Mouse (Mus musculus) erythroblast, embryonic 14.5 days (primary cell): ENCODE results near the gene Polrmt. TPM values are rescaled to one million over a fixed set of nuclear protein-coding genes. Genes with fewer than 3 reads are reported as not detected.

Experiments
- H3K27me3 ChIP-seq: 2 replicates; pipeline ENCODE4 v1.6.1; 2012; ENCODE audit warnings: inconsistent platforms; ENCODE audit not compliant: control insufficient read depth
- H3K36me3 ChIP-seq: 2 replicates; pipeline ENCODE4 v1.6.1; 2012; ENCODE audit warnings: mild to moderate bottlenecking, inconsistent platforms; ENCODE audit not compliant: control insufficient read depth
- H3K4me1 ChIP-seq: 2 replicates; pipeline ENCODE4 v1.6.1; 2012; ENCODE audit warnings: inconsistent platforms; ENCODE audit not compliant: control insufficient read depth
- H3K4me3 ChIP-seq: replicated peaks from 2 replicates; pipeline ENCODE3; 2012; ENCODE audit warnings: moderate library complexity, mild to moderate bottlenecking, inconsistent platforms
- H3K9me3 ChIP-seq: 2 replicates; pipeline ENCODE4 v1.6.1; 2012; ENCODE audit warnings: low read length, inconsistent platforms, mixed read lengths; ENCODE audit not compliant: control insufficient read depth
- GATA1 ChIP-seq: IDR thresholded peaks from 2 replicates; pipeline ENCODE4 v1.6.1; 2012; ENCODE audit warnings: low read length, inconsistent platforms, mixed read lengths
- TAL1 ChIP-seq: IDR thresholded peaks from 3 replicates; pipeline ENCODE4 v1.6.1; 2012; ENCODE audit warnings: low read length, inconsistent platforms, mixed read lengths
- polyA plus RNA-seq: library from polyadenylated mRNA; stranded (reverse); fragments of >175 nt; gene quantifications from 2 replicates; pipeline ENCODE4 v1.2.3, GENCODE M21; 2012

The Polrmt gene
- polyA plus RNA-seq, 1 experiment, result 2.5 TPM

DNA sequence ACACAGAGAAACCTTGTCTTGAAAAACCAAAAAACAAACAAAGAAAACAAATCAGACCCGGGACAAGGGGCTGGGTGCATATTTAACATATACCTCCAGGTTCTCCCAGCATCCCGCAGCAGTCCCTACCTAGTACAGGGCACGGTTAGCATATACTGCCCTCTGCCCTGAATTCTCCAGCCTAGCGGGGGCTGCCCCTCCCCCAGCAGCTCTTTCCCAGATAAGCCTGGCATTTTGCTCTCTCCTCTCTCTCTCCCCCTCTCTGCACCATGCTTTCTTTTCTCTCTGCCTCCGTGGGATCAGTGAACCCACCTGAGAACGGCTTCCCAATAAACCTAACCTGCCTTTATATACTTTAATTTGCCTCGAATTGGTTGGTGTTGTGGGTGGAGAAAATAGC lies 45.7 kb downstream of the Polrmt start:
- Histone ChIP-seq H3K27me3 (peaks cover 12% of the 10 kb centered on the region), H3K4me3 (no peak overlapping the region), H3K9me3 (no peaks in the 10 kb centered on the region), H3K36me3 (peaks cover 9% of the 10 kb centered on the region), H3K4me1 (peaks cover 17% of the 10 kb centered on the region)
- TF ChIP-seq TAL1 (no peak), GATA1 (no peak)

DNA sequence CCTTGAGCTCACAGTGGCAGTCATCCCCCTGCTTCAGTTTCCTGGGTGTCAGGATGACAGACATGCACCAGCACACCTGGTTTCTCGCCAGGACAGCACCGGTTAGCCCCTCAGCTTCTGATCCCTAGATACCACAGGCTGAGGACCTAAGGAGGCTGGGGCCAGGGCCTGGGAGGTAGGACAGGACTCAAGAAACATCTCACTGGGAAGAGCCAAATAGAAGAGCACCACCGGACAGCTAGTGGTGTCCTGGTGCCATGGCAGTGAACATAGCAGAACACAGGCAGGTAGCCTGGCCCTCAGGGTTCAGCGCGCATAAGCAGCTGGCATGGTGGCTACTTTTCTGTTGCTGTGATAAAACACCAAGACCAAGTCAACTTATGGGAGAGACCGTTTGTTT lies 47.9 kb downstream of the Polrmt start:
- no peaks in the 10 kb centered on the region for H3K36me3 ChIP-seq
- no peak for TF ChIP-seq TAL1
- no peak for TF ChIP-seq GATA1
- H3K9me3 ChIP-seq, result no peaks in the 10 kb centered on the region
- peaks cover 12% of the 10 kb centered on the region for H3K4me1 ChIP-seq
- H3K4me3 ChIP-seq, result no peak overlapping the region
- peaks cover 12% of the 10 kb centered on the region for H3K27me3 ChIP-seq

DNA sequence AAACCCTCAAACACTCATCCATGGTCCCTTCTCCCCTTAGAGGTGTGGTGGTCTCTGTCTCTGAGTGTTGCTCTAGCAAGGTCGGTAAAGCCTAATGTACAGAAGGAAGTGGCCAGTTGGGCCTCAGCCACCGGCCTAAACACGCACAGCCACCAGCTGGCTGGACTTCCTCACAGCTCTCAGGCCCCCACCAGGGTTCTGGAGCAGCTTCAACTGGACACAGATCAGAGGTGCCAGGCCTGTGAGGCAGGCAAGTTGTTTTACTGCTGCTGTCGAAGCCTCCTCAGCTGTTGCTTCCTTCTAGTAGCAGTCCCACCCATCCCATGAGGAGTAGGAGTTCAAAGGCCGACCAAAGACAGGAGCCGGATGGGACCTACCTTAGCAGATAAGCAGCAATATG lies 48.5 kb downstream of the Polrmt start:
- no peak overlapping the region for H3K4me3 ChIP-seq
- peaks cover 11% of the 10 kb centered on the region for H3K4me1 ChIP-seq
- H3K9me3 ChIP-seq, result no peaks in the 10 kb centered on the region
- H3K36me3 ChIP-seq, result no peaks in the 10 kb centered on the region
- TF ChIP-seq TAL1 (no peak), GATA1 (no peak)
- H3K27me3 ChIP-seq, result peaks cover 12% of the 10 kb centered on the region

DNA sequence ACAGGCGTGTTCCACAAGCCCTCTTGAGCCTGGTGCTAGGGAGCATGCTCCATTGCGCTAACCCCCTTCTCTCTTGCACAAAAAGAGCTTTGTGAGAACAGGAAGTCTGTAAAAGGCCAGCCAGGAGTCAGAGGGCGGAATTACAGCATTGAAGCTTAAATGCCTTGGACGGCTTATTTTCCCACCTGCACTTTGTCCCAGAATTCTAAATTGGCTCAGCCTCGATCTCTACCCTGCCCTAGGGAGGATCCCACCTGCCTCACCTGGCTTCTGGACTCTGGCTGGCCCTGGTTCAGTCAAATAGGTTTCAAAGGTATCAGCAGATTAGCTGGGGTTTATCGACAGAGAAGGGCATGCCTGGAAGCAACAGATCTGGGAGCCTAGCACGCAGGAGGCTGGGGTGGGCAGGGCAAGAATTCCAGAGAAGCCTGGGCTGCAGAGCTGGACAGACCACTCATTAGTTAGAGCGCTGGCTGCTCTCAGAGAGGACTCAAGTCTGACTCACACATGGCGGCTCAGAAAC lies 50.2 kb downstream of the Polrmt start:
- Histone ChIP-seq H3K9me3 (peaks cover 8% of the 10 kb centered on the region), H3K27me3 (peaks cover 12% of the 10 kb centered on the region), H3K4me3 (no peak overlapping the region), H3K36me3 (no peaks in the 10 kb centered on the region; the same call in 1 of the 2 replicates), H3K4me1 (peaks cover 9% of the 10 kb centered on the region)
- no peak for TF ChIP-seq TAL1
- TF ChIP-seq GATA1, result no peak

DNA sequence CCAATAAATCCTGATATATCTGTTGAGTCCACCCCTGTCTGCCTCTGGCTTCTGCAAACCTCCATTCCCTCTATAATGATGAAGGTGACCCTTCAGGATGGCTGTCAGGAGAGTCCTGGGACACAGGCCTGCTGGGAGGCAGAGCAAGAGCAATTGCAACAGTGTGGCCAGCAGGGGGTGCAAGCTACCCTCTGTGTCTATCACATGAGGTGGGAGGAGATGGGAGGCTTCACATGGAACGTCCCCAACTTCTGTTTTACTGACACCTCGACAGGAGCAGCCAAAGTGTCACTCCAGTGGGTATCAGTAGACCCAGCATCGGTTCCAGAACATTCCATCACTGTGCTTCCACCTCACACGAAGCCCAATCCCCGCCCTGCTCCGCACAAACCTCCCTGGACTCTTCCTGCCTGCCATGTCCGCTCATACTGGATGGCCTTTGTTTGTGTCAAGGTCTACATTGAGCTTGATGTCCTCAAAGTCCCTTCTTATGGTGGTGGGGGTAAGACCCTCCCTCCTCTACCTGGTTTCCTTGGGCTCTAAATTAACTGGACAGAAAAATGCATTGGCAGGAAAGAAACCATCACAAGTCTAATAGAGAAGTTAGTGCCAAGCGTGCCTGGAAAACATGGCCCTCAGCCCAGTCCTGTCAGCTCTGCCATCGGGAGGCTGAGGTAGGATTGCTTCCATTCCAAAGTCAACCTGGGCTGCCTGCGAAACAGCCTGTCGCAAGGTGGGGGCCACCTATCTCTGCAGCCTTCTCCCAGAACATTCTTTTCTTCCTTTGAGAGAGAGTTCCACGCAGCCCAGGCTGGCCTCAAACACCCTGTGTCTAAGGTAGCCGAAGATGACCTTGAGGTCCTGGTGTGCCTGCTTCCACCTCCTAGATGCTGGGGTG lies 50.9 kb downstream of the Polrmt start:
- no peak for TF ChIP-seq GATA1
- TF ChIP-seq TAL1, result no peak
- Histone ChIP-seq H3K4me3 (no peak overlapping the region), H3K9me3 (peaks cover 8% of the 10 kb centered on the region), H3K36me3 (peaks cover 2% of the 10 kb centered on the region), H3K27me3 (peaks cover 12% of the 10 kb centered on the region), H3K4me1 (peaks cover 6% of the 10 kb centered on the region)

DNA sequence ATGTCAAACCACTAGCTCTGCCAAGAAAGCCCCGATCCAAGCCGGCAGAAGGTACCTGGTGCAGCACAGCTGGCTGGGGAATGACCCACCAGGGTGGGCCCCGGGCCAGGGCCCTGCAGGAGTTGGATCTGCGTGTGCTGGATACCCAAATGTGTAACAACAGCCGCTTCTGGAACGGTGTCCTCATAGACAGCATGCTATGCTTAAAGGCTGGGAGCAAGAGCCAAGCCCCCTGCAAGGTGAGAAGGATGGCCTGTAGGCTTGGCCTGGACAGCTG lies 52.1 kb downstream of the Polrmt start:
- H3K27me3 ChIP-seq, result peaks cover 12% of the 10 kb centered on the region
- H3K4me1 ChIP-seq, result peaks cover 6% of the 10 kb centered on the region
- peaks cover 8% of the 10 kb centered on the region for H3K9me3 ChIP-seq
- no peak overlapping the region for H3K4me3 ChIP-seq
- no peak for TF ChIP-seq TAL1
- TF ChIP-seq GATA1, result no peak
- peaks cover 8% of the 10 kb centered on the region for H3K36me3 ChIP-seq

DNA sequence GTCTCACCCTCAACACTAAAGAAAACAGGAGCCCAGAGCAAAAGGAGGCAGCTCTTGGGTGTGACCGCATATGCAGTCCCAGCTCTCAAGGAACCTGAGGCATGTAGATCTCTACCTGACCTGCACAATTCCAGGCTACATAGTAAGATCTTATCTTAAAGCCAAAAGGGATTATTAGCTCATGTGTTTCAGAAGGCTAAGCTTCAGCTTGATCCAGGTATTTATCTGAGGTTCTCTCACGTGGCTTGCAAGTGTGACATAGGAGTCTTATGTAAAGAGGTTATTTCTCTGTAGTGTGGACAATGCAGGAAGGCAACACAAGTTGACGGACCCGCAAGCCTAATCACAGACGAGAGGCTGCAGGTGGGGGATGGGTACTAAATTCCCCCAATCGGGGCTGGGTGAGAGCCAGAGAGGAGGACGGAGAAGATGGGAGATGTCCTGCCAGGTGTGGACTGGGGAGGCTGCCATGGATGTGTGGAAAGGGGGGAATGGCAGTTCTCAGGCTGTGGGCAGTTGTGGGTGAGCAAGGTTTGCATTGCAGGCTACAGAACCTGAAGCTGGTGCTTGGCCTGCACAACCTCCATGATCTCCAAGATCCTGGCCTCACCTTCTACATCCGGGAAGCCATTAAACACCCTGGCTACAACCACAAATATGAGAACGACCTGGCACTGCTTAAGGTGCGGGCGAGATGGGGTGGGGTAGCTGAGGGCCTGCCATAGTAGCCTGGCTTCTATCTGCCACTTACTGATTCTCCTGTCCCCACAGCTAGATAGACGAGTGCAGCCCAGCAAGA lies 52.6 kb downstream of the Polrmt start:
- Histone ChIP-seq H3K36me3 (peaks cover 14% of the 10 kb centered on the region), H3K4me1 (peaks cover 6% of the 10 kb centered on the region), H3K27me3 (peaks cover 11% of the 10 kb centered on the region), H3K4me3 (no peak overlapping the region), H3K9me3 (peaks cover 8% of the 10 kb centered on the region)
- TF ChIP-seq TAL1, result no peak
- no peak for TF ChIP-seq GATA1

DNA sequence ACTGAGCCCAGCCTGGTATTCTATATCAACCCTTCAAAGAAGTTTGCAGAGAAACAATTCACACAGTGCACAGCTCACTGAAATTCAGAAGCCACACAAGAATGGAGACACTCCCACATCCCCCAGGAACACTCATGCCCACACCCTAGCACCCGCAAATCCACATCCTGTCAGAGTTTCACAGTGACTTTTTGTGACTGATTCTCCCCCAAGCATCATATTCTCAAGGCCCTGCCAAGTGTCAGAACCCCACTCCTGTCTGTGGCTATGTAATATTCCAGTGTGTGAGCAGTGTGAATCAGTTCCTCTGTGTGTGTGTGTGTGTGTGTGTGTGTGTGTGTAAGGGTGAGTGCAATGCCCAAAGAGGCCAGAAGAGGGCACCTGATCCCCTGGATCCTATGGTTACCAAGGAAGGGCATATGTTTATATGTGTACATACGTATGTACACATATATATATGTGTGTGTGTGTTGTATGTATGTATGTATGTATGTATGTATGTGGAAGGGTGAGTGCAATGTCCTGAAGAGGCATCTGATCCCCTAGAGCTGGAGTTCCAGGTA lies 54.3 kb downstream of the Polrmt start:
- TF ChIP-seq TAL1 (no peak), GATA1 (no peak)
- H3K36me3 ChIP-seq, result peaks cover 31% of the 10 kb centered on the region
- H3K4me3 ChIP-seq, result no peak overlapping the region
- H3K27me3 ChIP-seq, result peaks cover 4% of the 10 kb centered on the region; the same call in 1 of the 2 replicates
- peaks cover 6% of the 10 kb centered on the region for H3K4me1 ChIP-seq
- peaks cover 8% of the 10 kb centered on the region for H3K9me3 ChIP-seq

DNA sequence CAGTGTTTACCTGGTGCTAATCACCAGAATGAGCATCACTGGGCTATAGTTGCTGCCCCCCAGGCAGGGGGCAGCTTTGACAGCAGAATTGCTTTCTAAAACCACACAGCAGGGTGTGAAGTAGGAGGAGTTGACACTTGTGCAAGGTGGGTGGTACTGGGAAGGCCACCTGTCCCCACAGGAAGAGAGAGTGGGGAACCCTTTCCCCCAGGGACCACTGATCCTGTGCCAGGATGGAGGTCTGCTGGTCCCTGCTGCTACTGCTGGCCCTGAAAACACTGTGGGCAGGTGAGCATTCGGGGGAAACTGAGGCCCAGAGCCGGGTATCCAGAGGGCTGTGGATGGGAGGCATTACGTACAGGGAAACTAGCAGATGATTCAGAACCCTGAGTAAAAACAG lies 57.2 kb downstream of the Polrmt start:
- H3K9me3 ChIP-seq, result peaks cover 8% of the 10 kb centered on the region
- no peaks in the 10 kb centered on the region for H3K27me3 ChIP-seq
- peaks cover 20% of the 10 kb centered on the region for H3K4me1 ChIP-seq
- H3K4me3 ChIP-seq, result no peak overlapping the region
- TF ChIP-seq TAL1, result no peak
- no peak for TF ChIP-seq GATA1
- H3K36me3 ChIP-seq, result peaks cover 60% of the 10 kb centered on the region
